8 mouse cellular contexts compared by ENCODE assay signal in genomic region chr2:30718329-30718675, GRCm38 (mm10).
A peak's percentile ranks its signal among the peaks of the same experiment; 100 is the strongest.
DNase-seq lines count a peak whose midpoint lies in the region; ATAC-seq and TF ChIP-seq lines count a peak whose summit lies in the region.

No protein-coding gene starts in this region.

- no peaks in the 10 kb centered on the region for H3K27me3 ChIP-seq in cerebellum, adult 2 months (ENCODE audit: control insufficient read depth, insufficient read depth, low read length)
- H3K27me3 ChIP-seq in lung, embryonic 14.5 days (ENCODE audit: insufficient read depth, low read length) = no peaks in the 10 kb centered on the region

- peak overlapping the region; percentile 39 for H3K4me3 ChIP-seq in cerebellum, adult 2 months (replicated peaks; ENCODE audit: insufficient read depth, low read depth, low read length)
- H3K4me3 ChIP-seq in lung, embryonic 14.5 days (ENCODE audit: low read depth, low read length) = peak overlapping the region; percentile 38

- peak overlapping the region; percentile 79 for H3K9ac ChIP-seq in lung, embryonic 14.5 days

- peak overlapping the region; percentile 91 for H3K27ac ChIP-seq in cerebellum, adult 2 months (ENCODE audit: insufficient read depth, low read length)
- peak overlapping the region; percentile 100 for H3K27ac ChIP-seq in lung, embryonic 14.5 days (ENCODE audit: low read depth)

- no peaks in the 10 kb centered on the region for H3K36me3 ChIP-seq in lung, embryonic 14.5 days (ENCODE audit: insufficient read depth)

- peak; percentile 81 for DNase-seq in Muller cell, postnatal 12 days (ENCODE audit: inconsistent ontology term)
- peak; percentile 94 to 96 for DNase-seq in cerebellum, adult 2 months
- peak; percentile 88 for DNase-seq in layer of hippocampus, adult 9-10 months (ENCODE audit: low spot score)
- DNase-seq in lung, embryonic 14.5 days = peak; percentile 96
- peak; percentile 69 to 78 for DNase-seq in thymus, postnatal 36 days

- 0 out of 2 replicates have a peak, but pooled peaks have one; percentile 32 for TF ChIP-seq POLR2A in cerebellum, adult 2 months (IDR thresholded peaks at IDR 0.05; ENCODE audit: borderline replicate concordance, insufficient read depth, low read length)

- H3K4me2 ChIP-seq in lung, embryonic 14.5 days = peak overlapping the region; percentile 86

- peak; percentile 21; the same call in 1 of the 2 replicates for ATAC-seq in frontal cortex, adult (ENCODE audit: low TSS enrichment)
- peak; percentile 61 to 74 for ATAC-seq in hematopoietic stem cell, adult 5-6 weeks (replicated peaks in 1 of 2; ENCODE audit: insufficient read depth in 1 of 2, low FRiP score in 2 of 2, low TSS enrichment in 1 of 2, low read depth in 1 of 2, poor library complexity in 2 of 2, severe bottlenecking in 2 of 2)
- ATAC-seq in lung, embryonic 14.5 days (ENCODE audit: insufficient read depth) = peak; percentile 62
- ATAC-seq in neutrophil, adult 5-6 weeks (ENCODE audit: extremely low read depth, insufficient number of reproducible peaks, low FRiP score, poor library complexity, severe bottlenecking) = peak; percentile 24; the same call in 1 of the 2 replicates

- under 1% methylated on average over 12 of the region's 12 CpGs for WGBS in cerebellum, adult 2 months
- WGBS in lung, embryonic 14.5 days = 3% methylated on average over 12 of the region's 12 CpGs

- peaks cover 54% of the 10 kb centered on the region for H3K4me1 ChIP-seq in cerebellum, adult 2 months (ENCODE audit: control insufficient read depth, insufficient read depth, low read length)
- peaks cover 68% of the 10 kb centered on the region for H3K4me1 ChIP-seq in lung, embryonic 14.5 days (ENCODE audit: insufficient read depth)

- no peaks in the 10 kb centered on the region for H3K9me3 ChIP-seq in lung, embryonic 14.5 days (ENCODE audit: low read depth, low read length)

- TF ChIP-seq CTCF in cerebellum, adult 2 months (IDR thresholded peaks at IDR 0.05; ENCODE audit: borderline replicate concordance, insufficient read depth, low read depth, low read length) = no peak
- no peak for TF ChIP-seq CTCF in lung, embryonic 14.5 days (IDR thresholded peaks at IDR 0.05; ENCODE audit: low read depth)

Comparison
In these comparisons a context has a peak if more than half of its experiments do, and no peak if none do; other contexts are left out.
1. Peak in every context shown above with its lines: DNase-seq, ATAC-seq, H3K4me3 ChIP-seq and H3K27ac ChIP-seq.